Mouse (Mus musculus) ES-E14 (cell line): Measurements from ENCODE around the gene Cacng5.

Experiments
- HCFC1 ChIP-seq: IDR thresholded peaks from 2 replicates; pipeline ENCODE4 v1.6.1; 2012; ENCODE audit warnings: low read length, inconsistent platforms, borderline replicate concordance; ENCODE audit not compliant: insufficient read depth
- MAFK ChIP-seq: IDR thresholded peaks from 2 replicates; pipeline ENCODE4 v1.6.1; 2014; ENCODE audit warnings: mild to moderate bottlenecking, low read depth, low read length, inconsistent platforms; ENCODE audit not compliant: insufficient read depth
- ZC3H11A ChIP-seq: IDR thresholded peaks from 2 replicates; pipeline ENCODE4 v1.6.1; 2012; ENCODE audit warnings: low read depth, mild to moderate bottlenecking, inconsistent platforms, low read length, borderline replicate concordance
- ZNF384 ChIP-seq: IDR thresholded peaks from 2 replicates; pipeline ENCODE4 v1.6.1; 2012; ENCODE audit warnings: low read depth, low read length, inconsistent platforms

- TF ChIP-seq ZNF384 (no peak), ZC3H11A (no peak), MAFK (no peak), HCFC1 (no peak)
Observed at GRCm38 (mm10) chr11:107931721-107932120, 16.9 kb upstream of the Cacng5 start.
